Mouse (Mus musculus): Measurements from ENCODE around the gene Zfp768. TPM values are rescaled to one million over a fixed set of nuclear protein-coding genes. Genes with fewer than 3 reads are reported as not detected.
A peak's percentile ranks its signal among the peaks of the same experiment; 100 is the strongest.
"Not testable (repeated sequence)": the region's sequence is repeated elsewhere in the genome, so short reads cannot be mapped to it uniquely, and the experiment has no call there.

Zfp768 gene
- polyA plus RNA-seq, 1 experiment from 2014 or later, result 16.5 TPM

GRCm38 (mm10) chr7:127355796-127356195, 10.4 kb upstream of the Zfp768 start:
- no peak for ATAC-seq (ENCODE audit: extremely low read depth, insufficient number of reproducible peaks, low FRiP score, low TSS enrichment)
- Histone ChIP-seq H3K4me3 (no peak overlapping the region), H3K27ac (replicated peaks) (no peak overlapping the region), H3K4me1 (no peaks in the 10 kb centered on the region), H3K27me3 (replicated peaks) (peaks cover 42% of the 10 kb centered on the region), H3K36me3 (no peaks in the 10 kb centered on the region), H3K4me2 (no peak overlapping the region), H3K9ac (no peak overlapping the region), H3K9me3 (no peaks in the 10 kb centered on the region)
- WGBS, result 54% methylated on average over 3 of the region's 3 CpGs

- 75% methylated on average over 5 of the region's 5 CpGs for WGBS
- Histone ChIP-seq H3K4me3 (no peak overlapping the region), H3K27ac (replicated peaks) (no peak overlapping the region), H3K9me3 (no peaks in the 10 kb centered on the region), H3K4me1 (peaks cover 12% of the 10 kb centered on the region), H3K27me3 (replicated peaks) (0 out of 2 replicates have a peak, but pooled peaks cover 6% of the 10 kb centered on the region), H3K4me2 (no peak overlapping the region), H3K9ac (no peak overlapping the region), H3K36me3 (no peaks in the 10 kb centered on the region)
- ATAC-seq (ENCODE audit: extremely low read depth, insufficient number of reproducible peaks, low FRiP score, low TSS enrichment), result no peak
Observed at GRCm38 (mm10) chr7:127351230-127352004, 6.0 kb upstream of the Zfp768 start.

GRCm38 (mm10) chr7:127346676-127347075, 1.3 kb upstream of the Zfp768 start:
- H3K9ac ChIP-seq, result peak overlapping the region; percentile 98
- H3K4me3 ChIP-seq, result peak overlapping the region; percentile 93
- H3K9me3 ChIP-seq, result no peaks in the 10 kb centered on the region
- H3K36me3 ChIP-seq, result peaks cover 23% of the 10 kb centered on the region
- H3K27me3 ChIP-seq (replicated peaks), result no peaks in the 10 kb centered on the region
- peak overlapping the region; percentile 89 for H3K4me2 ChIP-seq
- WGBS, result 12% methylated on average over 8 of the region's 8 CpGs
- no peak for ATAC-seq (ENCODE audit: extremely low read depth, insufficient number of reproducible peaks, low FRiP score, low TSS enrichment)
- peak overlapping the region; percentile 99 for H3K27ac ChIP-seq (replicated peaks)
- H3K4me1 ChIP-seq, result peaks cover 39% of the 10 kb centered on the region

GRCm38 (mm10) chr7:127345092-127345491, 297 bp downstream of the Zfp768 start:
- Histone ChIP-seq H3K9me3 (no peaks in the 10 kb centered on the region), H3K4me2 (peak overlapping the region; percentile 89), H3K4me3 (peak overlapping the region; percentile 93), H3K27ac (replicated peaks) (peak overlapping the region; percentile 99), H3K27me3 (replicated peaks) (no peaks in the 10 kb centered on the region), H3K9ac (peak overlapping the region; percentile 98), H3K36me3 (peaks cover 34% of the 10 kb centered on the region), H3K4me1 (peaks cover 39% of the 10 kb centered on the region)
- WGBS, result under 1% methylated on average over 42 of the region's 42 CpGs
- ATAC-seq (ENCODE audit: extremely low read depth, insufficient number of reproducible peaks, low FRiP score, low TSS enrichment), result peak; percentile 39; the same call in 1 of the 2 replicates

GRCm38 (mm10) chr7:127344371-127344770, 1.0 kb downstream of the Zfp768 start:
- Histone ChIP-seq H3K4me1 (peaks cover 39% of the 10 kb centered on the region), H3K9ac (peak overlapping the region; percentile 98), H3K9me3 (no peaks in the 10 kb centered on the region), H3K27ac (replicated peaks) (peak overlapping the region; percentile 99; the same call in 1 of the 2 replicates), H3K27me3 (replicated peaks) (no peaks in the 10 kb centered on the region), H3K4me2 (peak overlapping the region; percentile 89), H3K4me3 (peak overlapping the region; percentile 93), H3K36me3 (peaks cover 38% of the 10 kb centered on the region)
- ATAC-seq (ENCODE audit: extremely low read depth, insufficient number of reproducible peaks, low FRiP score, low TSS enrichment), result no peak
- 88% methylated on average over 8 of the region's 8 CpGs for WGBS

DNA sequence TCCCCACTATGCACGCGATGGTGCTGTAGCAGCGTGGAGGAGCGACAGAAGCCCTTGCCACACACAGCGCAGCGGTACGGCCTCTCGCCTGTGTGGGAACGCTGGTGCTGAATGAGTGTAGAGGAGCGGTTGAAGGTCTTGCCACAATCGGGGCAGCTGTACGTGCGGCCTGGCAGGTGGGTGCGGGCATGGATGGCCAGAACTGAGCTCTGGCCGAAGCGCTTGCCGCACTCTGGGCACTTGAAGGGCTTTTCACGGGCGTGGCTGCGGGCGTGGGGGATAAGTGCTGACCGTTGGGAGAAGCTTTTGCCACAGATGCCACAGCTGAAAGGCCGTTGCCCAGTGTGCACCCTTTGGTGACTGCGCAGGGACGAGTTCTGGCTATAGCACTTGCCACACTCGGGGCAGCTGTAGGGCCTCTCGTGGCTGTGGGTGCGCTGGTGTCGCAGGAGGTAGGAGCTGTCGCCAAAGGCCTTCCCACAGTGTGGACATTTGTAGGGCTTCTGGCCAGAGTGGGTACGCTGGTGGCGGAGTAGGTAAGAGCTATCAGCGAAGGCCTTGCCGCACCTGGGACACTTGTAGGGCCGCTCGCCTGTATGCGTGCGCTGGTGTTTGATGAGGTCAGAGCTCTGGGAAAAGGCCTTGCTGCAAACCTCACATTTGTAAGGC, 1.9 kb downstream of the Zfp768 start:
- no peak overlapping the region for H3K4me3 ChIP-seq
- 86% methylated on average over 38 of the region's 38 CpGs for WGBS
- H3K4me2 ChIP-seq, result peak overlapping the region; percentile 89; the same call in 1 of the 2 replicates

GRCm38 (mm10) chr7:127342888-127343287, 2.5 kb downstream of the Zfp768 start:
- H3K36me3 ChIP-seq, result peaks cover 38% of the 10 kb centered on the region
- H3K9me3 ChIP-seq, result no peaks in the 10 kb centered on the region
- H3K9ac ChIP-seq, result peak overlapping the region; percentile 40; the same call in 1 of the 2 replicates
- no peak for ATAC-seq (ENCODE audit: extremely low read depth, insufficient number of reproducible peaks, low FRiP score, low TSS enrichment)
- peaks cover 39% of the 10 kb centered on the region for H3K4me1 ChIP-seq
- WGBS, result 87% methylated on average over 7 of the region's 7 CpGs
- H3K27ac ChIP-seq (replicated peaks), result peak overlapping the region; percentile 42
- no peak overlapping the region for H3K4me3 ChIP-seq
- H3K4me2 ChIP-seq, result peak overlapping the region; percentile 24; the same call in 1 of the 2 replicates
- no peaks in the 10 kb centered on the region for H3K27me3 ChIP-seq (replicated peaks)

More for the DNA sequence above, 1.9 kb downstream of the Zfp768 start:
- Histone ChIP-seq H3K4me1 (peaks cover 39% of the 10 kb centered on the region), H3K9me3 (no peaks in the 10 kb centered on the region), H3K9ac (peak overlapping the region; percentile 34; the same call in 1 of the 2 replicates), H3K36me3 (peaks cover 38% of the 10 kb centered on the region), H3K27ac (replicated peaks) (0 out of 2 replicates have a peak overlapping the region, but pooled peaks have one; percentile 24), H3K27me3 (replicated peaks) (no peaks in the 10 kb centered on the region)
- ATAC-seq (ENCODE audit: extremely low read depth, insufficient number of reproducible peaks, low FRiP score, low TSS enrichment), result no peak

GRCm38 (mm10) chr7:127342332-127342731, 3.1 kb downstream of the Zfp768 start:
- Histone ChIP-seq H3K4me1 (peaks cover 37% of the 10 kb centered on the region), H3K36me3 (peaks cover 38% of the 10 kb centered on the region), H3K27me3 (replicated peaks) (no peaks in the 10 kb centered on the region), H3K4me3 (no peak overlapping the region), H3K9ac (peak overlapping the region; percentile 40; the same call in 1 of the 2 replicates), H3K27ac (replicated peaks) (peak overlapping the region; percentile 42), H3K9me3 (no peaks in the 10 kb centered on the region), H3K4me2 (no peak overlapping the region)
- 52% methylated on average over 4 of the region's 4 CpGs for WGBS
- no peak for ATAC-seq (ENCODE audit: extremely low read depth, insufficient number of reproducible peaks, low FRiP score, low TSS enrichment)

DNA sequence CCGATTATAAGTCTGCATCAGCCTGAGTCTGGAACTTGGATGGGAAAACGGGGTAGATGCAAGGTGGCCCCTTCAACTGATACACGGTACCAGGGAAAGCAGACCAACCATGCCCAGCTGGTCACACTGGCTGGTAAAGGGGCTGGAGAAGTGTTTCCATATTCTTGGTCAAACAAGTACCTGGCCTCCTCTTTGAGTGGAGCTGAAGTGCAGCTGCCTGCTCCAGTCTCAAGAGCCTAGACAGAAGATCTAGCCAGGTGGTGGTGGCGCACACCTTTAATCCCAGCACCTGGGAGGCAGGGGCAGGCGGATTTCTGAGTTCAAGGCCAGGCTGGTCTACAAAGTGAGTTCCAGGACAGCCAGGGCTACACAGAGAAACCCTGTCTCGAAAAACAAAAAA, 3.5 kb downstream of the Zfp768 start:
- peaks cover 32% of the 10 kb centered on the region for H3K4me1 ChIP-seq
- H3K27me3 ChIP-seq (replicated peaks); ATAC-seq (ENCODE audit: extremely low read depth, insufficient number of reproducible peaks, low FRiP score, low TSS enrichment); H3K9me3 ChIP-seq; H3K9ac ChIP-seq; H3K4me2 ChIP-seq; H3K4me3 ChIP-seq; H3K27ac ChIP-seq (replicated peaks): not testable (repeated sequence)
- peaks cover 38% of the 10 kb centered on the region for H3K36me3 ChIP-seq
- 85% methylated on average over 6 of the region's 6 CpGs for WGBS

DNA sequence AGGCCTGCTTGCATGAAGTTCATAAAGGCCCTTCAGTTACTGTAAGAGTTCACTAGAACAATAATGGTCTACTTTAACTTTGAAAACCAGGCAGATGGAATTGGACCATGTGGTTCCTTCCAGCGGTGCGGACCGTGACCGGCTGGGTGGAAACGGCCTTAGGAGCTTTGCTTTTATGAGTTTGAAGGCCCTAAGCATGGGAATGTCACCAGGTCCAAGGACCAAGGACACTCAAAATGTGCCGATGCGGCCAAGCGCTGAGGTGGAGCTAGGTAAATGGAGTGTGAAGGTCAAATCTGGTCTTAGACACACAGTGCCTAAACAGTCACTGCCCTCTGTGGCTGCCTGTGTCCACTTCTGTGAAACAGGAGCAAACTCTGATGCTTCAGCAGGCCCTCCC, 4.0 kb downstream of the Zfp768 start:
- Histone ChIP-seq H3K9ac (no peak overlapping the region), H3K4me2 (no peak overlapping the region), H3K4me1 (peaks cover 27% of the 10 kb centered on the region), H3K4me3 (no peak overlapping the region), H3K27ac (replicated peaks) (no peak overlapping the region), H3K27me3 (replicated peaks) (no peaks in the 10 kb centered on the region), H3K36me3 (peaks cover 38% of the 10 kb centered on the region), H3K9me3 (no peaks in the 10 kb centered on the region)
- ATAC-seq (ENCODE audit: extremely low read depth, insufficient number of reproducible peaks, low FRiP score, low TSS enrichment), result no peak
- 94% methylated on average over 8 of the region's 8 CpGs for WGBS

DNA sequence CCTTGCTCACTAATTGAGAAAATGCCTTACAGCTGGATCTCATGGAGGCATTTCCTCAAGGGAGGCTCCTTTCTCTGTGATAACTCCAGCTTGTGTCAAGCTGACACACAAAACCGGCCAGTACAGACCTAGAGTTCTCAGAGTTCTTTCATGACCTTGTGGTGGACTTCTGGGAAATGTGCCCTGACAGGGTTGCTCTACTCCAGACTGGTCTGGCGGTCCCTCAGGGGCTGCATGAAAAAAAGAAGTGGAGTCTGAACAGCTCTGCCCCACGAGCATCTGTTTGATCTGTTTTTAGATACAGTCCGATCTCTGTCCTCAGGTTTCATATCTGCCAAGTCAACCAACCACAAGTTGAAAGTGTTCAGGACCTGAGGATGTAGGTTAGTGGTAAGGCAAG, 7.8 kb downstream of the Zfp768 start:
- H3K27me3 ChIP-seq (replicated peaks), result no peaks in the 10 kb centered on the region
- H3K36me3 ChIP-seq, result peaks cover 21% of the 10 kb centered on the region

More for the DNA sequence above, 7.8 kb downstream of the Zfp768 start:
- 47% methylated on average over 4 of the region's 4 CpGs for WGBS
- Histone ChIP-seq H3K4me1 (peaks cover 4% of the 10 kb centered on the region), H3K9me3 (no peaks in the 10 kb centered on the region), H3K9ac (no peak overlapping the region), H3K4me3 (no peak overlapping the region), H3K4me2 (no peak overlapping the region), H3K27ac (replicated peaks) (no peak overlapping the region)
- no peak for ATAC-seq (ENCODE audit: extremely low read depth, insufficient number of reproducible peaks, low FRiP score, low TSS enrichment)

All from heart, embryonic 13.5 days (tissue).